Mouse (Mus musculus): ENCODE measurements at regions not wholly inside any gene's neighbourhood (a gene's known extent, or its start where the extent isn't known, plus 50 kb on each side); places are given as distances from the start of the nearest gene placed in this dataset.

- TF ChIP-seq POLR2A (IDR thresholded peaks at IDR 0.05; ENCODE audit: low read depth, low read length) (no peak), CTCF (IDR thresholded peaks at IDR 0.05; ENCODE audit: extremely low read depth, insufficient read length, insufficient replicate concordance, low read depth, low read length) (no peak)
Measured at GRCm38 (mm10) chr15:27282279-27282678, 184.2 kb upstream of the Ank start.

All from small intestine, adult 2 months (tissue).